Comparison of ENCODE assay signal across 9 mouse cellular contexts in genomic region chr10:70152190-70152743, GRCm38 (mm10). TPM values are rescaled to one million over a fixed set of nuclear protein-coding genes. Genes with fewer than 3 reads are reported as not detected.
DNase-seq lines count a peak whose midpoint lies in the region; ATAC-seq and TF ChIP-seq lines count a peak whose summit lies in the region.
"Had no signal": no experiment of that assay in that cellular context is flagged by ENCODE, and none has a peak within 500 bp of the region (broad histone marks: within the 10 kb centered on the region; RNA-seq: fewer than 3 reads in every experiment).

No protein-coding gene starts in this region.

- WGBS in thymus, adult 2 months = 58% methylated on average over 12 of the region's 12 CpGs
- 34% methylated on average over 12 of the region's 12 CpGs for WGBS in heart, embryonic 15.5 days
- WGBS in limb, embryonic 13.5 days = 17% methylated on average over 12 of the region's 12 CpGs
- WGBS in stomach, embryonic 15.5 days = 49% methylated on average over 12 of the region's 12 CpGs

- peak overlapping the region; percentile 38; the same call in 1 of the 2 replicates for H3K4me2 ChIP-seq in heart, embryonic 15.5 days
- peak overlapping the region; percentile 31 for H3K4me2 ChIP-seq in limb, embryonic 13.5 days (replicated peaks)
- no peak overlapping the region for H3K4me2 ChIP-seq in stomach, embryonic 15.5 days

- no peaks in the 10 kb centered on the region for H3K27me3 ChIP-seq in thymus, adult 2 months (ENCODE audit: control insufficient read depth, insufficient read depth, low read length)
- H3K27me3 ChIP-seq in heart, embryonic 15.5 days = no peaks in the 10 kb centered on the region
- H3K27me3 ChIP-seq in limb, embryonic 13.5 days = no peaks in the 10 kb centered on the region
- H3K27me3 ChIP-seq in stomach, embryonic 15.5 days (replicated peaks) = no peaks in the 10 kb centered on the region

- peak overlapping the region; percentile 59; the same call in 1 of the 2 replicates for H3K27ac ChIP-seq in thymus, adult 2 months (ENCODE audit: control insufficient read depth, insufficient read depth, low read length)
- H3K27ac ChIP-seq in heart, embryonic 15.5 days = peak overlapping the region; percentile 55
- peak overlapping the region; percentile 83 for H3K27ac ChIP-seq in limb, embryonic 13.5 days
- H3K27ac ChIP-seq in stomach, embryonic 15.5 days = peak overlapping the region; percentile 48; the same call in 1 of the 2 replicates

- DNase-seq in thymus, adult 2 months = no peak
- no peak for DNase-seq in thymus, postnatal 4 days
- DNase-seq in left cerebral cortex, postnatal 25 days (ENCODE audit: low spot score in 2 of 2) = no peak
- DNase-seq in cerebellum, postnatal 4 days (ENCODE audit: low spot score in 2 of 2) = no peak

- H3K4me1 ChIP-seq in thymus, adult 2 months (replicated peaks; ENCODE audit: control insufficient read depth, insufficient read depth, low read length) = peaks cover 4% of the 10 kb centered on the region
- peaks cover 43% of the 10 kb centered on the region for H3K4me1 ChIP-seq in heart, embryonic 15.5 days (replicated peaks)
- H3K4me1 ChIP-seq in limb, embryonic 13.5 days = peaks cover 42% of the 10 kb centered on the region
- H3K4me1 ChIP-seq in stomach, embryonic 15.5 days = no peaks in the 10 kb centered on the region; the same call in 1 of the 2 replicates

- intact Hi-C loops in left cerebral cortex, postnatal 25 days (cut with DNase I) = no loop called here

- no peak for TF ChIP-seq CTCF in thymus, adult 2 months (IDR thresholded peaks at IDR 0.05; ENCODE audit: borderline replicate concordance, control insufficient read depth, extremely low read depth, insufficient read depth, low read length, poor library complexity)

- no peak for ATAC-seq in heart, embryonic 15.5 days (replicated peaks; ENCODE audit: insufficient number of reproducible peaks, insufficient read depth, low FRiP score, low read depth)
- ATAC-seq in limb, embryonic 13.5 days (ENCODE audit: low FRiP score, low read depth) = no peak
- no peak for ATAC-seq in stomach, embryonic 15.5 days (ENCODE audit: insufficient read depth, low FRiP score, low read depth)
- ATAC-seq in inflammation-experienced regulatory T-cells, adult 6 months = no peak

- H3K9me3 ChIP-seq in heart, embryonic 15.5 days (replicated peaks) = no peaks in the 10 kb centered on the region
- H3K9me3 ChIP-seq in limb, embryonic 13.5 days = no peaks in the 10 kb centered on the region
- no peaks in the 10 kb centered on the region for H3K9me3 ChIP-seq in stomach, embryonic 15.5 days

- H3K9ac ChIP-seq in heart, embryonic 15.5 days = no peak overlapping the region
- H3K9ac ChIP-seq in limb, embryonic 13.5 days = no peak overlapping the region
- H3K9ac ChIP-seq in stomach, embryonic 15.5 days = no peak overlapping the region

- TF ChIP-seq POLR2A in thymus, adult 2 months (IDR thresholded peaks at IDR 0.05; ENCODE audit: control insufficient read depth, extremely low read depth, insufficient read depth, low read length, poor library complexity) = no peak

- H3K4me3 ChIP-seq in thymus, adult 2 months (ENCODE audit: control insufficient read depth, insufficient read depth, low read length) = no peak overlapping the region
- no peak overlapping the region for H3K4me3 ChIP-seq in heart, embryonic 15.5 days
- H3K4me3 ChIP-seq in limb, embryonic 13.5 days = no peak overlapping the region
- H3K4me3 ChIP-seq in stomach, embryonic 15.5 days (replicated peaks) = no peak overlapping the region

- H3K36me3 ChIP-seq in thymus, adult 2 months (ENCODE audit: control insufficient read depth, insufficient read depth, low read length) = peaks cover 9% of the 10 kb centered on the region
- H3K36me3 ChIP-seq in heart, embryonic 15.5 days = peaks cover 39% of the 10 kb centered on the region
- H3K36me3 ChIP-seq in limb, embryonic 13.5 days = peaks cover 66% of the 10 kb centered on the region
- H3K36me3 ChIP-seq in stomach, embryonic 15.5 days = peaks cover 24% of the 10 kb centered on the region

RNA-seq across cellular contexts. Expression of gene Mrln, which starts 52.2 kb away (rescaled TPM):
- polyA plus RNA-seq in thymus, adult 2 months (2012; rRNA removed) = 0.58 and 0.89 TPM in 2 replicates
- 0.76 and 0.98 TPM in 2 replicates for polyA plus RNA-seq in heart, embryonic 15.5 days (2015; fragmentation: Nextera tagmentation; extraction: Ambion mirVana)
- 19.7 and 22.8 TPM in 2 replicates for polyA plus RNA-seq in limb, embryonic 13.5 days (2015; fragmentation: Nextera tagmentation; extraction: Ambion mirVana)
- polyA plus RNA-seq in stomach, embryonic 15.5 days (2015; fragmentation: Nextera tagmentation; extraction: Ambion mirVana) = 0.77 and 2.3 TPM in 2 replicates
- not detected for polyA plus RNA-seq in inflammation-experienced regulatory T-cells, adult 6 months (2017; shearing (Covaris generic))
- total RNA-seq in left cerebral cortex, postnatal 25 days (2021) = not detected
- total RNA-seq: MEL had no signal

RNA-seq across cellular contexts. Expression of gene Ccdc6, which starts 55.3 kb away (rescaled TPM):
- polyA plus RNA-seq in thymus, adult 2 months (2012; rRNA removed) = 45.5 and 48.0 TPM in 2 replicates
- 13.8 and 15.7 TPM in 2 replicates for polyA plus RNA-seq in heart, embryonic 15.5 days (2015; fragmentation: Nextera tagmentation; extraction: Ambion mirVana)
- polyA plus RNA-seq in limb, embryonic 13.5 days (2015; fragmentation: Nextera tagmentation; extraction: Ambion mirVana) = 18.9 and 19.6 TPM in 2 replicates
- 13.7 and 15.9 TPM in 2 replicates for polyA plus RNA-seq in stomach, embryonic 15.5 days (2015; fragmentation: Nextera tagmentation; extraction: Ambion mirVana)
- polyA plus RNA-seq in inflammation-experienced regulatory T-cells, adult 6 months (2017; shearing (Covaris generic)) = 10 to 100 TPM; 25.6 to 31.5 (median 27.3) TPM
- 10 to 100 TPM; 52.0 to 55.3 TPM for total RNA-seq in left cerebral cortex, postnatal 25 days (2021)
